Mouse (Mus musculus) fibroblast of lung, adult 2 months (primary cell): ENCODE measurements around the gene Cdhr5.

Source experiments
- DNase-seq: peaks from one replicate; pipeline ENCODE4 v3.0.0-alpha.2; 2011; ENCODE audit warnings: low read depth

Cdhr5 gene

GRCm38 (mm10) chr7:141276546-141276945 lies at the start of gene Cdhr5:
Gene Cdhr5, minus strand, starts transcription at chr7:141276786.
- DNase-seq = no peak

GRCm38 (mm10) chr7:141324686-141325085 lies 48.1 kb upstream of the Cdhr5 start:
- no peak for DNase-seq

GRCm38 (mm10) chr7:141319446-141319845 lies 42.9 kb upstream of the Cdhr5 start:
- no peak for DNase-seq

- no peak for DNase-seq
These were observed 41.1 kb upstream of the Cdhr5 start for GRCm38 (mm10) chr7:141317619-141318132.

- DNase-seq = no peak
These were observed 39.4 kb upstream of the Cdhr5 start for GRCm38 (mm10) chr7:141315974-141316373.

GRCm38 (mm10) chr7:141315076-141315475 lies 38.5 kb upstream of the Cdhr5 start:
- no peak for DNase-seq

- no peak for DNase-seq
These were observed 37.8 kb upstream of the Cdhr5 start for GRCm38 (mm10) chr7:141314416-141314815.

GRCm38 (mm10) chr7:141304537-141304936 lies 28.0 kb upstream of the Cdhr5 start:
- no peak for DNase-seq

GRCm38 (mm10) chr7:141302702-141303268 lies 26.2 kb upstream of the Cdhr5 start:
- DNase-seq = no peak

- no peak for DNase-seq
These were observed 24.8 kb upstream of the Cdhr5 start for GRCm38 (mm10) chr7:141301386-141301785.

- no peak for DNase-seq
These were observed 22.6 kb upstream of the Cdhr5 start for GRCm38 (mm10) chr7:141299175-141299574.

GRCm38 (mm10) chr7:141297926-141298650 lies 21.5 kb upstream of the Cdhr5 start:
- DNase-seq = no peak

- DNase-seq = no peak
These were observed 17.9 kb upstream of the Cdhr5 start for GRCm38 (mm10) chr7:141294479-141294878.

GRCm38 (mm10) chr7:141293852-141294471 lies 17.4 kb upstream of the Cdhr5 start:
- DNase-seq = no peak

- DNase-seq = no peak
These were observed 16.2 kb upstream of the Cdhr5 start for GRCm38 (mm10) chr7:141292583-141293388.

GRCm38 (mm10) chr7:141291921-141292582 lies 15.5 kb upstream of the Cdhr5 start, which contains the start of gene Drd4:
Gene Drd4, plus strand, starts transcription at chr7:141292006.
- DNase-seq = no peak

GRCm38 (mm10) chr7:141288042-141288441 lies 11.5 kb upstream of the Cdhr5 start:
- no peak for DNase-seq

- no peak for DNase-seq
These were observed 6.2 kb upstream of the Cdhr5 start for GRCm38 (mm10) chr7:141282756-141283155.

- no peak for DNase-seq
These were observed 4.9 kb upstream of the Cdhr5 start for GRCm38 (mm10) chr7:141281442-141281841.

- DNase-seq = no peak
These were observed 2.4 kb upstream of the Cdhr5 start, which contains the start of gene Sct for GRCm38 (mm10) chr7:141278766-141279590. Gene Sct, minus strand, starts transcription at chr7:141279133.
